Mouse (Mus musculus) T-cell, adult 2 months (primary cell): Measurements from ENCODE around the gene Dtd1.

Experiments used
- DNase-seq: peaks from one replicate; pipeline ENCODE4 v3.0.0; 2022; ENCODE audit warnings: low spot score

Gene Dtd1

DNA sequence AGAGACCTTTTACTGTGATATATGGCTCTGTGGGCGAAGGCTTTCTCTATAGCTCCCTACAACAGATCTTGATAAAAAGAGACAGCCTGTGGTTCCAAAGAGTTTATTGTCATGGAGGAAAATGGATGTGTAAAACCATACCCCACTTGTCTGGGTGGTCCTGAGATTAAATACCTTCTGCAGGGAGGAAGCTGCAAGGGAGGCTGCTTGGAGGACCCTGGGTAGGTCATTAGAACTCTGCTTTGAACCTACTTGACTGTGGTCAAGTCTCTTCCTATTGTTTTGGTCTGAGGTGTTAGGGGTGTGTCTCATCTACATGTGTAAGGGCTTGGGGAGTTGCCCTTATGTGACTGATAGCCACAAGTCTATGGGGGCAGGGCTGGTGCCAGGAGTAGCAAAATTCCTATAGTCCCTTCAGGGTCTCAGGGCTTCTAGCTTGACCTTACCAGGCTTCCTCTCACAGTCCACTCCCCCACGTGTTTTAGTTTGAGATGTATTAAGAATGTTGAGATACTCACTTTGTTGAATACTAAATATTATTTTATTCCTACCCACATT lies 115.6 kb downstream of the Dtd1 start:
- DNase-seq: no peak

DNA sequence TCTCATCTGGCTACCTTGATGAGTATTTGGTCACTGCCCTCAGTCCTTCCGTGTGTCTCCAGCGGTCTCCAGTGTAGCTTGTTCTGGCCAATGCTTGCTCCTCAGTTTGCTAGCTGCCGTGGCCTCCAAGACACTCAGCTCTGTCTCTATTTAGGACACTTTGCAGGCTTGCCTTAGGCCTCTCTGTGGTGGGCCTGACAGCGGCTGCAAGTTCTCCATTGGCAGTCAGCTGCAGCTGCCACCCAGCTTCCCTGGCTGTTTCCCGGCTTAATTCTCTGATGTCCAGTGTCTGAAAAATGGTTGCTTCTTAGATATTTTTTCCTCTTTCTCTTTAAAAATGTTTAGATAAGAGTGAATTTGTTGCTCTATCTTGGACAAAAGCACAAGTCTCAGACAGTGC lies 116.6 kb downstream of the Dtd1 start:
- no peak for DNase-seq

DNA sequence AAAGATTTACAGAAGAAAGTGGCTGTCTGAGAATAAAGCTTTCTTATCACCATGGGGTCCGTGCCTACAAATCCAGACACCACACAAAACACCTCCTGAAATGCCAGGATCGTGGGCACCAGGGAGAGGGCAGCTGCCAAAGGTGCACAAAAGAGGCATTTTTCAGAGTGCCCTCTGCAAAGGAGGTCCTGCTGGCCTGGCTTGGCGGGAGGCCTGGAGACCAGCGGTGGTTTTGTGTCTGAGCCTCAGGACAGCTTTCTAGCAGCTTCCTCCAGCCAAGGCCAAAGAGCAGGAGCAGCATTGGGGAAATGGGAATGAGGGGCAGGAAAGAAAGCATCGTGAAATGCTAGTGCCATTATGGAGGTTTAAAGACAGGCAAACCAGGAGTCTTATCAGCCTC lies 118.6 kb downstream of the Dtd1 start:
- no peak for DNase-seq

DNA sequence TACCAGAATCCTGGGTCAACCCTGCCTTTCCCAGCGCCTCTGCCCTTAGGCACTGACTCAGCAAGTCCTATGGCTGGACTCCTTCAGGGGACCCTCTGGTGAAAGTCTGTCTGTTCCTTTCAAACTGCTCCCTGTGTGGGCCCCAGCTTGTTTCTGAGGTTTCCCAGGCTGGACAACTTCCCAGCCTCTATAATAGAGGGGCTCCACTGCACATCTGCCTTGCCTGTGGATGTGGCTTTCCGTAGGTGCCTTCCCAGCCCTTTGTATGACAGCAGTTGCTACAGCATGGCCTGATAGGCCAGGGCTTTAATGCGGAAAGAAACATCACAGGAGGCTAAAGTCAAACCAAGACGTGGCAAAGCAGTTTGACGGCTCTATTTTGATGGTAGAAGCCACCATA lies 119.6 kb downstream of the Dtd1 start:
- no peak for DNase-seq

- no peak for DNase-seq
Observed at GRCm38 (mm10) chr2:144719718-144720117, 120.0 kb downstream of the Dtd1 start.

DNA sequence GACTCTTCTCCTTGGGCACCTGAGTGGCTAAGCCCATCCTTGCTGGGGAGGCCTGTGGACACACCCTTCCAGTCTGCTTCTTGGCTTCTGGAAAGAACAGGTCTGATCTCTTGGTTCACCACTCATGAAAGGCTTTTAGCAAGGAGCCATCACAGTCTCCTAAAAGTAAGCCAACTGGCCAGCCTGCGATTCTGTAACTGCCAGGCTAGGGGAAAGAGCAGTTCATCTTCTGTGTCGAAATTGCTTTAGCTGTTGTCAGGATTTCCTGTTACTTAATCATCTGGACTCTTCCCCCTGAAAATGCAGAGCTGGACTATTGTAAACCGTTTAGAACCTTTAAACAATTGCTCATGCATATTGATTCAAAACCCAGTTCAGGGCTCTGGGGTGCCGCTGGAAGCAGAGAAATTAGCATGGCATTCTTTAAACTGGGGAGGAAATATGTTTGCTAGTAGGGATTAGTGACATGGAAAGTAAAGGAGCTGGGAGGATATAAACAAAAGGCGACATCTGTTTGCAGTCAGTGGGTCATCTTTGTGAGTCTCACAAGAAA lies 120.8 kb downstream of the Dtd1 start:
- no peak for DNase-seq

DNA sequence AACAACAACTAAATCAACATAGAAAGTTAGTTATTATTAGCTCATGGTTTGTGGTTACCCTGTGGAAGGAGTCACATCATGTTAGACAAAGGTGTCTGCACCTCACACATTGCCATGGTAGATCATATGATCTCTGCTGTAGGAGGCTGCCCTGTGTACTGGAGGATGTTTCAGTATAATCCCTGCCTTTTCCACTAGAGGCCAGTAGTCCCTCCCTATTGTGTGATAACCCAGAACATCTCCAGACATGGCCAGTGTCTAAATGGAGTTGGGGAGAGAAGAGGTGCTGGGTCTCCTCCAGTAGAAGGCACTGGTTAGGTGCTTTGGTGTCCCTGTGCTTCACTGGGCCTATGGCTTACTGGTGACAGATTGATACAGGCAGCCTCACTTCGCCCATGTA lies 125.0 kb downstream of the Dtd1 start:
- DNase-seq: no peak

- no peak for DNase-seq
Observed at GRCm38 (mm10) chr2:144727136-144727535, 127.4 kb downstream of the Dtd1 start.

- no peak for DNase-seq
Observed at GRCm38 (mm10) chr2:144729776-144730175, 130.1 kb downstream of the Dtd1 start.

- no peak for DNase-seq
Observed at GRCm38 (mm10) chr2:144738161-144738560, 138.5 kb downstream of the Dtd1 start.

GRCm38 (mm10) chr2:144738576-144738975 lies 138.9 kb downstream of the Dtd1 start:
- DNase-seq: no peak

GRCm38 (mm10) chr2:144740577-144740997 lies 140.9 kb downstream of the Dtd1 start:
- DNase-seq: no peak

GRCm38 (mm10) chr2:144741973-144742372 lies 142.3 kb downstream of the Dtd1 start:
- no peak for DNase-seq

DNA sequence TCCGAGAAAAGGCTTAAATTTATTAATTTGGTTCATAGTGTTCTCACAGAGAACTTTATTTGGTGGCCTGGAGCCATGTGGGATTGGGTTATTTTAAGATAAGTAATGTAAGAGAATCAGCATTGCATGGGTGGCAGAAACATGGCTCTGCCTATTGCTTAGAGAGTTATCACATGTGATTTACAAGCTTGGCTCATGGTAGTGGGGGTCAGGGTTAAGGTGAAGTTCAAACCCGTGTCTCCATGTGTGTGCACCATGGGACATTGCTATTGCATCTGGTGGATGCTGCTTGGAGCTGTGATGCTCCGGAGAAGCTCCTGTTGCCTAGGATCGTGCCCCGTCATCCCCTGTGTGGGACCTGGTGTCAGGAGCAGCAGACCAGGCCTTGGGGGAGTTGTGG lies 143.6 kb downstream of the Dtd1 start:
- DNase-seq: no peak

GRCm38 (mm10) chr2:144745266-144745665 lies 145.6 kb downstream of the Dtd1 start:
- no peak for DNase-seq

GRCm38 (mm10) chr2:144746046-144746783 lies 146.5 kb downstream of the Dtd1 start:
- DNase-seq: no peak

DNA sequence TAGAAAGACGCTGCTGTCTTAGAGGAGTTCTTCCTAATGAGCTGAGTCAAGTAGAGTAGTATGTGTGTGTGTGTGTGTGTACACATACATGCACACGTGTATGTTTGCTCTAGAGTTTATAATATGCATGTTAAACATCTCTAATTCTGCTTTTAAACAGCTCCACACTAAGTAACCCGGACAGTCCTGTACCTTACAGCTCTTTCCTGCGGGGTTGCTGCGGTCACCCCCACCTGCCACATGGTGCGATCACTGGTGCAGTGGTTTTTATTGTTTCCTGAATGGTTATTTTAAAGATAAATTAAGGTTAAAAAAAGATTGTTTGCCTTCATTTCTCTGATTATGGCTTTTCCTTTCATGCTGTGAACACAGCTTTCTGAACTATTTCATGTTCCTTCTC lies 153.9 kb downstream of the Dtd1 start:
- no peak for DNase-seq

GRCm38 (mm10) chr2:144755016-144755415 lies 155.3 kb downstream of the Dtd1 start:
- DNase-seq: no peak

DNA sequence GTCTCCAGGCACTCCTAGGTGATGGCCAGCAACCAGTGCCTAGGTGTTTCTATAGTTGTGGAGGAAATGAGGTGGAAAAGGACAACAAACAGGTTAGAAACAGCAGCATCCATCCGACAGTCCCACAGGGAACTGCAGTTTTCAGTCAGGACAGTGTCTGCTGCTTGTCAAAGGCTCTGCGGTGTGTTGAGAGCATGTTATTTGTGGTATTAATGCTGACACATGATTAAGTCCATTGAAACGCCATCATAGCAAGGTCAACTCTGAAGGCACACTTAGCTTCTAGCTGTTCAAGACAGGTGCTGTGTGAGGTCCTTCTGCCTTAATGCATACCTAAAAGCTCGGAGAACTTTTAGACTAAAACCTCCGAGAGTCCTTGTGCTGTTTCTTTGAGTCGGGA lies 161.0 kb downstream of the Dtd1 start:
- DNase-seq: no peak

DNA sequence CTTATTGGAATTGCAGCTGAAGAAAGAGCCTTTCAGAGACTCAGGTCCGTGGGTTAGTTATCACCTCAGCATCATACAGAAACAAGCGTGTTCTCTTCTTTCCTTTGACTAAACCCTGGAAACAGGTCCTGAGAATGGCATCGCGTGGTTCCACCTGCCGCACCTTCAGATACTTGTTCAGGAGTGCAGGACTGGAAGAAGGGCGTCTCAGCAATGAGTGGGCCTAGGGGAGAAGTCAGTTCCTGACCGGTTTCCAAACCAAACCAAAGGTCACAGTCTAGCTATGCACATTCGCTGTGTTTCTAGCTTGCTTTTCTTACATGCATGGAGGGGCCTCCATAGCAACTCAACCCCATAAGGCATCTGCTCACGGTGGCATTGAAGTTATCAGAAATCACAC lies 164.0 kb downstream of the Dtd1 start:
- no peak for DNase-seq

DNA sequence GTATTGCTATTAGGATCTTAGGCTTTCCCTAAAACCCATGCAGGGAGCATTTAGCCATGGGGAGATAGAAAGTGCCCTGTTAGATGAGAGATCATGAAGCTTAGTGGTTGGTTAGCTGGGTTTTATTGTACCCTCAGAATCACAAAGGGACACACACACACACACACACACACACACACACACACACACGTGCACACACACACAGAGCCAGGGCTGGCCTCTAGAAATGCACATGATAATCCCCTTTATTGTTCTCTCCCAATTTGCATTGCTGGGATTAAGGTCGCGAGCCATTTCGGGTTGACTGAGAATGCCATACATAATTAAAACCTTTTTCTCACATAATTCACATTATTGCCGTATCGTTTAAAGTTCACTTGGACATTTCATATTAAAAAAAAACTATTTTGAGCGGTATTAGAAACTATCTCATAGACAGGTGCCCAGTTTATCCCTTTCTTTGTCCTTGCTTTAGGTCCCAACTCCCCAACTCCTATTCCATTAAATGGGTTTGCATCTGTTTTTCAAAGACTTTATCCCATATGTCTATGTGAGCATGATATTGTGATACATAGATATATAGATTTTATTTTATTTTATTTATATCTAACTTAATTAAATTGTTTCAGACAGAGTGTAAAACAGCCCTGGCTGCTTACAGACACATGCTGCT lies 164.6 kb downstream of the Dtd1 start:
- no peak for DNase-seq

- DNase-seq: no peak
Observed at GRCm38 (mm10) chr2:144765219-144765618, 165.5 kb downstream of the Dtd1 start.
